Mouse (Mus musculus): ENCODE results near the gene Bmp15.

Bmp15 gene

GRCm38 (mm10) chrX:6320621-6321020 is at the start of gene Bmp15:
Bmp15 (minus strand) TSS chrX:6320721.
- POLR2A ChIA-PET = no interaction called here
- CTCF ChIA-PET = no interaction called here

DNA sequence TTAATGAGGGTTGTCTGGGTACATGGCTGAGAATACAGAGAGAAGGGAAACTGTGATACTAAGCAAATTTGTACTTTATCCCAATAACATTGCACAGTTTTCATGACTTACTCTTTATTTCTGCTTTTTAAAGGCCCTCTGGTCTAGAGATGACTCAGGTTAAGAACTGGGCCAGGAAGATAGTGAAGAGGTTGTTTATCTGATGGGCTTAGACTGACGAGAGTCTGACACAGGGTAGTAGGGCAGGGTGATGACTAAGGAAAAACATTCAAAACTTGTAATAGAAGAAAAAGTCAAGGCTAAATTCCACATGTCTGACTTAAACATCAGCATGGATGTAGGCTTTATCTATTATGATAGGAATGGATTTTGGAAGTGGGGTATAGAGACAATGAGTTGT is 48.3 kb upstream of the Bmp15 start:
- CTCF ChIA-PET = no interaction called here

GRCm38 (mm10) chrX:6357503-6358114 is 37.1 kb upstream of the Bmp15 start:
- ChIA-PET CTCF (no interaction called here), POLR2A (no interaction called here)

More for the DNA sequence above, 48.3 kb upstream of the Bmp15 start:
- POLR2A ChIA-PET = no interaction called here

- POLR2A ChIA-PET = no interaction called here
- CTCF ChIA-PET = no interaction called here
These were observed 36.4 kb upstream of the Bmp15 start for GRCm38 (mm10) chrX:6356876-6357275.

- ChIA-PET POLR2A (no interaction called here), CTCF (no interaction called here)
These were observed 24.9 kb upstream of the Bmp15 start for GRCm38 (mm10) chrX:6345273-6345959.

- ChIA-PET CTCF (no interaction called here), POLR2A (no interaction called here)
These were observed 3.5 kb upstream of the Bmp15 start for GRCm38 (mm10) chrX:6324056-6324455.

GRCm38 (mm10) chrX:6317747-6318146 is 2.8 kb downstream of the Bmp15 start:
- POLR2A ChIA-PET = no interaction called here
- CTCF ChIA-PET = no interaction called here
